Mouse (Mus musculus) cerebellum, postnatal 14 days (tissue): Measurements from ENCODE around the gene Gpn3.
A peak's percentile ranks its signal among the peaks of the same experiment; 100 is the strongest.

Source experiments
- DNase-seq, 2 experiments: peaks; one replicate each; pipeline ENCODE4 v3.0.0; 2021; ENCODE audit warnings: mixed read lengths in 2 of 2

The Gpn3 gene

DNA sequence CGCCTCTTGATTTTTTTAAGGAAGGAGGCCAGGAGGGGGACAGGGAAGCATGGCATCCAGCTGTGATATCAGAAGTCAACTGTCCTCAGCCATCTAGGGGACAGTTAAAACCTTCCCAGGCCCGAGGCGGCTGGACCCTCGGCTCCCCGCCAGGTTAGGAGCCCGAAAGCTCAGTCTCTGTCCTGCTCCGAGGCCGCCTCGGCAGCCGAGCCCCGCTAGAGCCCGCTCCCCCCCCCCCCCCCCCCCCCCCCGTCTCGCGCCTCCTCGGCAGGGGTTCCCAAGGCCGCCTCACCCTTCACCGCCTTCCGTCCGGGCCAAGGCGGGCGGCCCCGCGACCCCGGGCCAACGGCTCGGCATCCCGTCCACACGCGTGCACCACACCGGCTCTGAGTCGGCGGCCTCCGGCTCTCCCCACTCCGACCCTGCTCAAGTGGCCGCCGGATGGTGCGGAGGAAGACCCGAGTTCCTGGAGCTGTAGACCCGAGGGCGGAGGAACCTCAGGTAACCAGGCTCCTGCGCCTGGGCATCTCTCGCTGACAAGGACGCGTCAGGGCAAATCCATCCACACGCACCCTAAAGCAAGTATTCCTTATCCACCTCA, at the start of gene Gpn3:
TSS of gene Gpn3 (plus strand) at position 286 of the 601 bp plus-strand sequence.
- peak in 1 of 2 experiments; percentile 70 for DNase-seq

DNA sequence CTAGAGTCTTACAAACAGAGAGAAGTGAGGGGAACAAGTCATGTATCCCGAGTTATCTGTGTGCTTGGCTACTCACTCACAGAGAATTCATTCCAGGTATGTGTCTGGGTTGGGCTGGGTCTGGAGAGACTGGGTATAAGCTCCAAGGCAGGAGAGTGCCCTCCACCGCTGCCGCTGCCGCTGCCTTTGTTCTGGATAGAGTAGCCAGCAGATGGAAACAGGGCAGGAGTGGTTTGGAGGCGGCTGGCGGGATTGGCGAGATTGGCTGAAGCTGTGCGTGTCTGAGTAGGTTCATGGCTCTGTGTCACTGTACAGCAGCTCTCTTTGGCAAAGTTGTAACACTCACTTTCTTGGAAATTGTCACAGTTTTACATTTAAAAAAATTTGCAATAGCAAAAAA, 48.2 kb upstream of the Gpn3 start:
- no peak for DNase-seq

DNA sequence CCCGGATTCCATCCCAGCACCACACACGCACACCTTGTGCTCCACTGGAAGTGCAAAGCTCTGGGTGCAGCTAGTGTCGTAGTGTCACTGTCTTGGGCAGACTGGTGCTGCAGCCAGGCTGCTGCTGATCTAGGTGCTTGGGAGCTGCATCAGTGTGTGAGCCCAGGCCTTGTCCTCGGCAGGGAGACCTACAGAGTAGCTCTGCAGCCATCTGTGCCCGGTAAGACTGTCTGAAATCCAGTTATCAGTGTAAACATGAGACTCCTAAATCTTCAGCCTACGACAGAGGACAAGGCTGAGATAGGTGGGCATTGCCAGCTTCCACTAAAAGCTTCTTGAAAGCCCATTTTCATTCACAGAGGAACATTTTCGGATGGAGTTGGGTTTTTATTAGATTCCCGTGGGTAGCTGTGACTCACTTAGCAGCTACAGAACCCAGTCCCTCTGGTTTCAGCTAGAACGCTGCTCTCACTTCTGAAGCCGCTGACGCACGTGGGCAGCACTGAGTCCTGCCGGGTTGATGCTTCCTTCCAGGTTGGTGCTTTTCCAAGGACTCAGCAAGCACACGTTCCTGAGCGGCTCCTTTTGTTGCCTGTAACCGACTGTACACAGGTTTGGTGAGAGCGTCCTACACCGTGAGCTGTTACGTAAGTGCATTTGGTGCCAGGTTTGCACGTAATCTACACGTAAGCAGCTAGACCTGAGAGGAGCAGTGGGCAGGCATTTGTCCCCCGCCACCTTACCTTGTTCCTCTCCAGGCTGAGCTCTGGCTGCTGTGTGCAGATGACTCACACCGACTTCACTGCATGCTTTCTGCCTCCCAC, 46.9 kb upstream of the Gpn3 start:
- peak; percentile 86 to 90 for DNase-seq

DNA sequence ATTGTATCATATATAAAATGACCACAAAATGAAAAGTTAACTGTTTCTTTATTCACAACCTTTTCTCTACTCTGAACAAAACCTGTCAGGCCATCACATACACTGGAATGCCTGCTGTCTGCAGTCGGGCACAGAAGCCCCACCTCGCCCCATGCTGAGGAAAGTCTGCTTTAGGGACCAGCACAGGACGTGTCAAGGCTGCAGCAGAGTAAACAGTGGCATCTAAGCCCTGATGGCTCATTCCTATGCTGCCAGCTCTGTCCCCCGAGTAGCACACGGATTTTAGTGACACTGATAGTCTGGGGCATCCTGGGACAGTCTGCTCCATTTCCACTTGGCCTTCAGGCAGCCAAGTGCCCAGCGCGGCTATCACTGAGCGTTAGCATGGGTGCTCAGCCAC, 46.2 kb upstream of the Gpn3 start:
- DNase-seq: peak; percentile 55

DNA sequence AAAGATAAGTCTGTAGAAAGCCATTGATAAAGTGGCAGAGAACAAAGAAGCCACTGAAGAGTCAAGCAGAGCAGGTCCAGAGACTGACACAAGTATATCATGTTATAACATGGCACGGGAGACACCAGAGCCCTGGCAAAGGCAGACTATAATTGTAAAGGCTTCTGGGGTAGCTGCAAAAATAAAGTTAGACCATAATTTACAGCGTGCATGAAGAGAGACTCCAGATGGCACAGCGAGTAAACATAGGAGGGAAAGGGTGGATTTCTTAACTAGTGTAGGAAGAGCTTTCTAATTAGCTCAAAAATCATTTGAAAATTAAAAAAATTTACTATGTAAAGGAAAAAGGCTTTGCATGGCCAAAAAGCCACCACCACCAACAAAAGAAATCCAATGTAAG, 44.4 kb upstream of the Gpn3 start:
- DNase-seq: no peak

DNA sequence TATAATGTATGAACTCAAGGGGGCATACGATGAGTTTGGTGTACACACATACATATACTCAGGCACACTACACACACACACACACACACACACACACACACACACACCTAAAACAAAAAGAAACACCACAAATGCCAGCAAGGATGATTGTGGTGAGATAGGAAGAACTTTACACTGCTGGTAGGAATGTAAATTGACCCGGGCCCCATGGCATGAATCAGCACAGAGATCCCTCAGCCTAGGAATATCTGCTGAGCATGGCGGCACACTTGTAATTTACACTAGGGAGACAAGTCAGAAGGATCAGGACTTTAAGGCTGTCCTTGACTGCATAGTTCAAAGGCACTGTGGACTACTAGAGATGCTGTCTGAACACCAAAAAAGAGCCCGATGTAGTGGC, 41.4 kb upstream of the Gpn3 start:
- DNase-seq: no peak

DNA sequence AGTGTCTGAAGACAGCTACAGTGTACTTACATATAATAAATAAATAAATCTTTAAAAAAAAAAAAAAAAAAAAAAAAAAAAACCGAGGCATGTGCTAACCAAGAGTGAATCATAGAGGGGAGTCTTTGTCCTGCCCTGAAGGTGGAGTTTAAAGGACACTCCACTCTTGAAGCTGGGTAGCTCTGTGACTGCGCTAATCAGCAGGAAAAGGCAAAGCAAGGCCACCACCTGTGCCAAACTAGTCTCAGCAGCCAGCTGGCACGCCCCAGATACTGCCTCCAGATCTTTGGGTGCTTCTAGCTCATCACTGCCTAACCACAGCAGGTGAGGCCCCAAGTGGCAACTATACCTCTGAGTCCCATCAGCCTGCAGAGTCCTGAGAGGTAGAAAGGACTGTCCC, 37.0 kb upstream of the Gpn3 start:
- no peak for DNase-seq

DNA sequence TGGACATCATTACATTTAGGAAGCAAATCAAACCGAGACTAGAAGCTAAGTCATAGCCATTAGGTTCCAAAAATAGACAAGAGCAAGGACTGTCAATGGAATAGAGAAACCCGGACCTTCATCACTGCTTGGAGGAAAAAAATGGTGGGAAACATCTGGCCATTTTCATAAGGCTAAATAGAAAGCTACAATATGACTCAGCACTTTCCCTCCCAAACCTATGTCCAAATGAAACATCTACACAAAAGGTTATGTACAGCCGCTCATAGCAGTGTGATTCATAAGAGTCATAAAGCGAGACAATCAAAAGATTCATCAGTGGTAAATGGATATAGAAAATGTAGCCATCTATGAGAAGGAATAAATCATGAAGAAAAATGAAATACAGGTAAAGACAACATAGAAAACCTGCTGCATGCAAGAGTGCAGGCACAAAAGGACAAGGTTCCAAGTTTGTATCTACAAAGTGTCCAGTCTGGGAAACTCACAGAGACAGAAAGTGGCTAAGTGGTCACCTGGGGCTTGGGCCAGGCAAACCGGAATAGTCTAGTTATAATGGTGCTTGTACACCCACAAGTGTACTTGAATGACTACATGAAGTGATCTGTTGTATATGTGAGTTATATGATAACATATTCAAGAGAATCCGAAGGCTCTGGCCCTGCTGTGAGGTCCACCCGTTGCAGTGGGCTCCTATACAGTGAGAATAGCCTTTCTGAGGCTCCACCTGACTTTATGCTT, 35.0 kb upstream of the Gpn3 start:
- no peak for DNase-seq

DNA sequence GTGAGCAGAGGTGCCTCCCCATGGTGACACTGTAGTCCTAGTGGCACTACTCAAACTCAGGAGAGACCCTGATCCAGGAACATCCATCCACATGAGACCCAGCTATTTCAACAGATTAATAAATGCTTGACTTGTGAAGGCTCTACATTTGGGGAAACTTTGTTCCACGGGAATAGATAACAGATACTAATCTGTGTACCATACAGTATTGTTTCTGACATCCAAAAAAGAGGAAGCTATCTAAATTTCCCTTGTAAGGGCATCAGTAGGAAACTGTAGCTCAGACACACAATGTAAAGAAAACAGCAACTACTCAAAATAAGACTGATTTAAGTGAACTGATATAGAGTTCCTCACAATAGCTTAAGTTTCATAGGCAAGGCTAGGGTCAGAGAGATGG, 28.8 kb upstream of the Gpn3 start:
- DNase-seq: no peak

DNA sequence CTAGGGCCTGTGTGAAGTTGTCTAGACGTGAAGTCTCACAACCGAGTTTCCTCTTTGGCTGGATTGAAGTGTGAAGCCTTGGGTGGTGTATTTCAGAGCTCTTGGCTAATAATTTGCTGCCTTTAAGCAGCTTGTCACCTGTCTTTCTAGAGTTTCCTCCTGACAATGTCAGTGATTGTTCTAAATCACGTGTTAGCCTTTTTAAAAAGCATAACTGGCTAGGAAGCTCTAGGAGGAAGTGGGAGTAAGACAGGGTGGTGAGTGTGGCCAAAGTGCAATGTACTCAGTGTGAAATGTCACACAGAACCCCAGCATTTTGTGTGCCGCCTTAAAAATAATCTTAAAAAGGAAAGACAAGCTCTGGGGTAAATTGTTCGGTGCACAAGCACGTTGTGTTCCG, 27.9 kb upstream of the Gpn3 start:
- no peak for DNase-seq

DNA sequence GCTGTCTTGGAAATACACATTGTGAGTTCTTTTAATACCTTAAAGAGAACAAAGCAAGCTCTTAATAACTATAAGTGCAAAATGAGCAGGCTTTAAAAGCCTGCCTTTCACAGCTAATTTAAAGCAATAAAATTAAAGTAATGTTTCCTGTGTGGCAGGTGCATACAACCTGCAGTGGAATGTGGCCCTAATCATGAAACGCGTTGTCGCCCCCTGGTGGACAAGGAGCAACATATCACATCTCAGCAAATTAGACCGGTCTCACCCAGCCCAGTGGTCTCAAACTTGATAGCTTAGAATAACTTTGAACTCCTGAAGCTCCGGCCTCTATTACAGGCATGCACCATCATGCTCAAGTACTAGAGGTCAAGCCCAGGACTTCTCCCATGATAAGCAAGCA, 27.4 kb upstream of the Gpn3 start:
- peak; percentile 90 to 91 for DNase-seq

DNA sequence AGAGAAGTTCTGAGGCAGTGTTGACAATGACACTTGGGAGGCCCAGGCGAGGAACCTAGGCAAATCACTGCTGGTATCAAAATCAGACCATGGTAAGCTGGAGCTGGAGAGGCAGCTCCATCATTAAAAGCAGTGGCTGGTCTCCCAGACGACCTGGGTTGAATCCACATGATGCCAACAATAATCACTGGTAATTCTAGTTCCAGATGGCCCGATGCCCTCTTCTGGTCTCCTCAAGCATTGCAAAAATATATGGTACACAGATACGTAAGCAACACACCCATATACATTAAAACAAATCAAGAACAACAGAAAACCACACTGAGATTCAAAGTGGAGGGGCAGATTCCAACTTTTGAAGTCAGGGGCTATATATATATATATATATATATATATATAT, 25.9 kb upstream of the Gpn3 start:
- DNase-seq: peak; percentile 43 to 50

DNA sequence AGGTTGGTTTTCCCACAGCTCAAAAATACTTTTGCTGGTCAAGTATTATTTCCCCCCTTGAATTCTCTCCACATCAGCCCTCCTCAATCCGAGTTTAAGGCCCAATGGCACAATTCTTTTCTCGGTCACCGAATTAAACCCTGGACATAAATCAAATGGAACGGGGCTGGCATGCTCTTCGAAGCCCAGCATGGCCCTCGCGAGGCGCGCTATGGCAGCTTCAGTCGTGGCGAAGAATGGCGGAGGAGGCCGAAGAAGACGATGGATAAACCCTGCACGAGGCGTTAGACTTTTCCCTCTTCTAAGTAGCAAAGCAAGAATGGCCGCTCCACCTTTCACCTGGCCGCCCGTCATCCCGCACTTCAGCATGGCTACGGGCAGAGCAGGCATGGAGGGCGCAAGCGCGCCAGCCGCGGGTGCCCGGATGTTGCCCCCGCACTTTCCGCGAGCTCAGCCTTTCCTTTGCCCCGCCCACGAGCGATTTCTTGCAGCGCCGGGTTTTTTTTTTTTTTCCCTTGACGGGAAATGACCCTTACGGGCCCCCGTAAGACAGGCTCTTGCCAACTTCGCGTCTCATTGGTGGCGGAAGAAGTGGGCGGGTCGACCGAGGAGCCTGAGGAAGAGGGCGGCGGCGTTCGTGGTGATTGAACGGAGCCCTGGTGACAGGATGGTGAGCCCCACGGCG, 17.7 kb upstream of the Gpn3 start, which contains the start of the genes Rad9b and Vps29:
TSS of gene Rad9b (minus strand) at position 427 of the 685 bp plus-strand sequence.
TSS of gene Vps29 (plus strand) at position 563 of the 685 bp plus-strand sequence.
- peak; percentile 100 for DNase-seq

DNA sequence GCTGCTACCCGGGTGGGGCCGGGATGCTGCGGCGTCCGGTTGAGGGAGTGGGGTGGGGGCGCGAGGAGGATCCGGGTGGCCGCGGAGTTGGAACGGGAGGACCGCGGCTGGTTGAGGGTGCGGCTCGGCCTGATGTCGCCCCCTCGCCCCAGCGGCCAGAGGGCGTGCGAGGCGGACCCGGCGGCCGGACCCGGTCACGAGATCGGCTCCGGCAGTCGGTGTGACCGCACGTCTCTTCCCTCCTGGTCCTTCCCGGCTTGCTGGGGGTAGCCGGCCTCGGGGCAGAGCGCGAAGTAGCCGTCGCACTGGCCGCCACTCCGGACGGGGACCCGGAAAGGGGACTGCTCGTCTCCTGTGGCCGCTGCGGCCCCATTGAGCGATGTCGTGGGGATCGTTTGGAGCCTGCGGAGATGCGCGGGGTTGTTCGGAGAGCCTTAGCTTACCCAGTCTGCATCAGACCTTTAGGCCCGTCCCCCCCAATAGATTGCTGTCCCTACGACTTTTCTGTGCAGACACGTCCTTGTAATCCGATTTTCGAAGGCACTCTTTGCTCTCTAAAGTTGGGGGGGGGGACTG, 17.1 kb upstream of the Gpn3 start:
- no peak for DNase-seq

DNA sequence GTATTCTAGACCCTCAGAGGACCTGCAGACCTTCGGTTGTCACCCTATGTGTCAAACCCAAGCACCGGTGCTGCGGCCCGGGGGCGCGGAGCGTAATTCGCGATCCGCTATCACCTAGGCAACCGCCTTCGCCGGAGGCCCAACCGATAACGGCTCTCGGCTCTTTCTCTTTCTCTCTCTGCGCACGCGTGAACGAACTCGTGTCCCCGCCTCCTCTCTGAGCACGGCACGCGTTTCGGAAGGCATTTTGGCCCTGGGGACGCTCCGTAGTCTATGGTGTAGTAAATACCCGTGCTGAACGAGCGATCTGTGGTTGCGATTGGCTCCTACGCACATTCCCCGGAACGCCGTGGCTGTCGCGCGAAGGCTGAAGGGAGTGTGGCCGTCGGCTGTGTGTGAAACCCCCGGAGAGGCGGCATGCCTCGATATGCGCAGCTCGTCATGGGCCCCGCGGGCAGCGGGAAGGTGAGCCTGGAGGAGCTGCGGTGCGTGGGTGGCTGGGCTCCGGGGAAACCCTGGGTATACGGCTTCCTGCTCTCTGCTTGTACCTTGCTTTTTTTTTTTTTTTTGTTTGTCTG, 605 bp downstream of the Gpn3 start, which contains the start of gene Fam216a:
TSS of gene Fam216a (minus strand) at position 173 of the 578 bp plus-strand sequence.
- peak; percentile 99 for DNase-seq

DNA sequence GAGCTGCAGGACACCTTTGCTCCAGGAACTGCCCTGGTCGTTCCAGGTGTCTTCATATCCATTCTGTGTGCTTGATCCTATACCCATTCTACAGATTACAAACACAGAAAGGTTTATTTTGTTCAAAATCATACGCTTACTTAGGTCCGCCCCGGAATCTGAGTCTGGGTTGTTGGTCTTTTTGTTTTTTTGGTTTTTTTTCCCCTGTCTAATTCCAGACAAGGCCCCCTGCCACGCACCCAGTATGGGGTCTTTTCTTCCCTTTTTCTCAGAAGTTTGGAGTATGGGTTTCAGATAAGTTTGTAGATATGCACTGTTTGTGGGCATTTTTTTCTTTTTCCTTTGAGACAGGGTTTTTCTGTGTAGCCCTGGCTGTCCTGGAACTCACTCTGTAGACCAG, 1.2 kb downstream of the Gpn3 start:
- peak; percentile 28 to 62 for DNase-seq

DNA sequence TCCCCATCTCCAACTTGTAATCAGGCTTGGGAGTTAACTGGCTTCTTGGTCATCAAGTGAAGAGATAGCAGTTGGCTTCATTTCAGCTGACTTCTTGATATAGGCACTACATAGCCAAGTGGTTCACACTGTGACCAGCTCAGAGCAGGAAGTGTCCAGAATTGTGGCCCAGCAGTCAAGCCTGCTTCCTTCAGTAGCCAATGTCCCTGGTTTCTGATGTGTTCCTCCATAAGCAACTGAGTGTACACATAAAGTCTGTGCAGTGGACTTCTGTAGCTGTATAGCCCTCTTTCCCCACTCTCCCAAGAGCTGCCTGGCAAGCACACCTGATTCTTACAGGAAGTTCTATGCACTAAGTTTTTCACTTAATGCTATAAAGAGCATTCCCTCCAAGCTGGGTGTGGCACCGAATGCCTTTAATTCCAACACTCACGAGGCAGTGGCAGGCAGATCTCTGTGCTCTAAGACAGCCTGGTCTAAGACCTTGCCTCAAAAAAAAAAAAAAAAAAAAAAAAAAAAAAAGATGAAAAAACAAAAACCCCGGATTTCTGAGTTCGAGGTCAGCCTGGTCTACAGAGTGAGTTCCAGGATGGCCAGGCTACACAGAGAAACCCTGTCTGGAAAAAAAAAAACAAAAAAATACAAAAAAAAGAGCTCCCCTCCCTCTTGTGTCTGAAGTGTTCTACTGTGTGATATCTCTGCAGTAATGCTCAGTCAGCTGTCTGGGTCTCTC, 5.6 kb downstream of the Gpn3 start:
- DNase-seq: no peak

DNA sequence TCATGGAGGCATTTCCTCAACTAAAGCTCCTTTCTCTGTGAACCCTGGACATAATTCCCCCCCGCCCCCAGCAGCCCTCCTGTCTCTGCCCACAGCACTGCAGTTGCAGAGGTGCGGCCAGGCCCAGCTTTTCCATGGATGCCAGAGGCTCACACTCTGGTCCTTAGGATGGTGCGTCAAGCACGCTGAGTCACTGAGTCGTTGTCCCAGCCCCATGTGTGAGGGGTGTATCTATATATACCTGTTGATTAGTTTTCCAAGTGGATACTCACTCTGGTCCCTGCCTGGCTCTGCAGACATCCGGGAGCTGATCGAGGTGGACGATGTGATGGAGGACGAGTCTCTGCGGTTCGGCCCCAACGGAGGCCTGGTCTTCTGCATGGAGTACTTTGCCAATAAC, 6.5 kb downstream of the Gpn3 start:
- DNase-seq: no peak

DNA sequence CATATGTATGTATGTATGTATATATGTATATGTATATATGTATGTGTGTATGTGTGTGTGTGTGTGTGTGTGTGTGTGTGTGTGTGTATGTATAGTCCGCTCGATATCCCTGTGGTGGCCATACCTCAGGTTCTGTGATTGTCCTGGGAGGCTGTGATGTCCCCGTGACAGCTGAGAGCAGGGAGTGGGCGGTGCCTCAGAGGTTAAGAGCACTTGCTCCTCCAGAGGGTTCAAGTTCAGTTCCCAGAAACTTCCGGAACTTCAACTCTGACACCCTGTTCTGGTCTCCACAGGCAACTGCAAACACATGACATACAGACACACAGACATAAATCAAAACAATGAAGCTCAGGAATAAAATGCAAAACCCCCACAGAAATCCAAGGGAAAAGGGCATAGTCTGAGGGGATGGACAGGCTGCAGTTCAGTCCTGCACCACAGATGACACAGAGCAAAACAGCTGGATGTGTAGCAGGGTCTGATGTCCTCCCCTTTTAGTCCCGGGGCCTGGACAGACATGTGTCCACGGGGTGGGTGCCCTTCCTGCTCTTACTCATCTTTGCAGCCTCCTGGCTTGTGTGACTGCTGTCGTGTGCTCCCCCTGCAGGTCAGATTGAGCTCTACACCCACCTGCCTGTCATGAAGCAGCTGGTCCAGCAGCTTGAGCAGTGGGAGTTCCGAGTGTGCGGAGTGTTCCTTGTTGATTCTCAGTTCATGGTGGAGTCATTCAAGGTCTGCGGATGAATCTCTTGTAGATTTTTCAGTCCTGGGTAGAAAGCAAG, 7.9 kb downstream of the Gpn3 start:
- peak; percentile 83 to 93 for DNase-seq

DNA sequence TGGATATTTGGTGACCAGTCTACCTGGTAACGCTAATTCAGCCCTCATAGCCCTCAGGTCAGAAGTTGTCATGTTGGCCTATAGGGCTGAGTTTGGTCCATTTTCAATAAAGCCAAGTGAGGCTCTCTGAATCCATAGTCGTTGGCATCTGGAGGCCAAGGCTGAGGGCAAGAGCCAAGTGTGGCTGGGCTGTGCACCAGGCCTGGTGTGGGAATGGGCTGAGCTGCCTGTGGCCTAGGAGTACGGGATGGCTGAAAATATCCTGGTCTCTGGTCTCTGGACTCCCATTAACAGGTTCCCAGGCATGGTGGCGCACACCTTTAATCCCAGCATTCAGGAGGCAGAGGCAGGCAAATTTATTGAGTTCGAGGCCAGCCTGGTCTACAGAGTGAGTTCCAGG, 18.3 kb downstream of the Gpn3 start:
- DNase-seq: peak in 1 of 2 experiments; percentile 45

DNA sequence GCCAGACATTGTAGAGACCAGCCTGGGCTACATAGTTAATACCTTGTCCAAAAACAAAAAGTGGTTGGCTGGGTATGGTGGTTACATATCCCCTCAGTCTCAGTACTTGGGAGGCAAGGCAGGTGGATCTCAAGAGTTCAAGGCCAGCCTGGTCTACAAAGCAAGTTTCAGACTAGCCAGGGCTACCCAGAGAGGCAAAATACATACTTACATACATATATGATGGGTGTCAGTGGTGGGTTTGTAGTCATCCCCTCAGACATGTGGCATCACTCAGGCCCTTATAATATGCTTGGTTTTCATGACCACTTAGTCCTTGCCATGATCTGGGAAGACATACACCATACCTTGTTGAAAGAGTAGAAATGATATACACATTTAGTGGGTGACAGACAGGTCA, 19.0 kb downstream of the Gpn3 start:
- no peak for DNase-seq
